Mouse (Mus musculus): ENCODE measurements at regions not wholly inside any gene's neighbourhood (a gene's known extent, or its start where the extent isn't known, plus 50 kb on each side); places are given as distances from the start of the nearest gene placed in this dataset.

- H3K27me3 ChIP-seq (replicated peaks), result no peaks in the 10 kb centered on the region
- no peak for TF ChIP-seq JUN (IDR thresholded peaks at IDR 0.05; ENCODE audit: insufficient read depth, low read depth, low read length)
- TF ChIP-seq ZKSCAN1 (IDR thresholded peaks at IDR 0.05; ENCODE audit: borderline replicate concordance, low read depth, low read length), result no peak
- dilution Hi-C loops (cut with MboI; ENCODE audit: extremely low pct_ligation_motif_present, extremely low pct_unique_long_range_greater_than_20kb, low sequenced_read_pairs), result no loop called here
- no peaks in the 10 kb centered on the region for H3K9me3 ChIP-seq (replicated peaks; ENCODE audit: low read length)
- H3K36me3 ChIP-seq (replicated peaks in 1 of 2; ENCODE audit: control insufficient read depth in 1 of 2, insufficient read depth in 1 of 2, low read length in 1 of 2), result no peaks in the 10 kb centered on the region
- DNase-seq (ENCODE audit: extremely low read depth), result no peak
- H3K4me2 ChIP-seq (ENCODE audit: insufficient read depth, low read depth, poor library complexity, severe bottlenecking), result no peak overlapping the region
- H3K9ac ChIP-seq (ENCODE audit: insufficient read depth, low read depth), result no peak overlapping the region
- H3K4me3 ChIP-seq (replicated peaks in 1 of 3; ENCODE audit: low read depth in 2 of 3, low read length in 2 of 3, poor library complexity in 1 of 3), result no peak overlapping the region
- H3K79me2 ChIP-seq (replicated peaks; ENCODE audit: control insufficient read depth, extremely low read depth, insufficient read depth, poor library complexity, severe bottlenecking), result no peaks in the 10 kb centered on the region
- H3K27ac ChIP-seq (ENCODE audit: insufficient read depth, low read depth), result no peak overlapping the region
- H3K4me1 ChIP-seq (ENCODE audit: control insufficient read depth in 1 of 2, insufficient read depth in 2 of 2), result peaks cover 0 to 4% of the 10 kb centered on the region in 2 experiments; a peak in 2 of 4 replicates
- in situ Hi-C loops (cut with MboI; ENCODE audit: low pct_ligation_motif_present, low pct_unique_long_range_greater_than_20kb, low sequenced_read_pairs), result loop anchor here (25.0 kb wide), 2 partner anchors 301 to 474 kb away; no protein-coding TSS in a partner anchor
Measured at GRCm38 (mm10) chr15:52161089-52161442, 1723.6 kb upstream of the Gm7489 start.

GRCm38 (mm10) chr15:52161568-52162316 lies 1723.0 kb upstream of the Gm7489 start:
- no peaks in the 10 kb centered on the region for H3K79me2 ChIP-seq (replicated peaks; ENCODE audit: control insufficient read depth, extremely low read depth, insufficient read depth, poor library complexity, severe bottlenecking)
- no peak for TF ChIP-seq ZKSCAN1 (IDR thresholded peaks at IDR 0.05; ENCODE audit: borderline replicate concordance, low read depth, low read length)
- peaks cover 0 to 5% of the 10 kb centered on the region in 2 experiments; a peak in 2 of 4 replicates for H3K4me1 ChIP-seq (ENCODE audit: control insufficient read depth in 1 of 2, insufficient read depth in 2 of 2)
- H3K9me3 ChIP-seq (replicated peaks; ENCODE audit: low read length), result no peaks in the 10 kb centered on the region
- H3K36me3 ChIP-seq (replicated peaks in 1 of 2; ENCODE audit: control insufficient read depth in 1 of 2, insufficient read depth in 1 of 2, low read length in 1 of 2), result no peaks in the 10 kb centered on the region
- no peak for DNase-seq (ENCODE audit: extremely low read depth)
- H3K27ac ChIP-seq (ENCODE audit: insufficient read depth, low read depth), result no peak overlapping the region
- no peaks in the 10 kb centered on the region for H3K27me3 ChIP-seq (replicated peaks)
- H3K4me2 ChIP-seq (ENCODE audit: insufficient read depth, low read depth, poor library complexity, severe bottlenecking), result no peak overlapping the region
- no peak overlapping the region for H3K4me3 ChIP-seq (replicated peaks in 1 of 3; ENCODE audit: low read depth in 2 of 3, low read length in 2 of 3, poor library complexity in 1 of 3)
- in situ Hi-C loops (cut with MboI; ENCODE audit: low pct_ligation_motif_present, low pct_unique_long_range_greater_than_20kb, low sequenced_read_pairs) (loop anchor here (25.0 kb wide), 2 partner anchors 301 to 474 kb away; no protein-coding TSS in a partner anchor), dilution Hi-C loops (cut with MboI; ENCODE audit: extremely low pct_ligation_motif_present, extremely low pct_unique_long_range_greater_than_20kb, low sequenced_read_pairs) (no loop called here)
- no peak overlapping the region for H3K9ac ChIP-seq (ENCODE audit: insufficient read depth, low read depth)

GRCm38 (mm10) chr15:52166144-52166543 lies 1718.6 kb upstream of the Gm7489 start:
- no peak for DNase-seq (ENCODE audit: extremely low read depth)
- dilution Hi-C loops (cut with MboI; ENCODE audit: extremely low pct_ligation_motif_present, extremely low pct_unique_long_range_greater_than_20kb, low sequenced_read_pairs), result no loop called here
- H3K27me3 ChIP-seq (replicated peaks), result no peaks in the 10 kb centered on the region
- H3K4me3 ChIP-seq (replicated peaks in 1 of 3; ENCODE audit: low read depth in 2 of 3, low read length in 2 of 3, poor library complexity in 1 of 3), result no peak overlapping the region
- no peaks in the 10 kb centered on the region for H3K9me3 ChIP-seq (replicated peaks; ENCODE audit: low read length)
- no peak overlapping the region for H3K4me2 ChIP-seq (ENCODE audit: insufficient read depth, low read depth, poor library complexity, severe bottlenecking)
- in situ Hi-C loops (cut with MboI; ENCODE audit: low pct_ligation_motif_present, low pct_unique_long_range_greater_than_20kb, low sequenced_read_pairs), result loop anchor here (25.0 kb wide), 2 partner anchors 296 to 479 kb away; no protein-coding TSS in a partner anchor
- no peak overlapping the region for H3K9ac ChIP-seq (ENCODE audit: insufficient read depth, low read depth)
- no peak overlapping the region for H3K27ac ChIP-seq (ENCODE audit: insufficient read depth, low read depth)
- H3K79me2 ChIP-seq (replicated peaks; ENCODE audit: control insufficient read depth, extremely low read depth, insufficient read depth, poor library complexity, severe bottlenecking), result no peaks in the 10 kb centered on the region
- TF ChIP-seq HCFC1 (IDR thresholded peaks at IDR 0.05; ENCODE audit: low read depth, low read length), result no peak
- TF ChIP-seq ZMIZ1 (IDR thresholded peaks at IDR 0.05; ENCODE audit: low read depth, low read length), result no peak
- no peak for TF ChIP-seq ZNF384 (IDR thresholded peaks at IDR 0.05; ENCODE audit: low read depth, low read length)
- no peaks in the 10 kb centered on the region for H3K36me3 ChIP-seq (replicated peaks in 1 of 2; ENCODE audit: control insufficient read depth in 1 of 2, insufficient read depth in 1 of 2, low read length in 1 of 2)
- peaks cover 0 to 14% of the 10 kb centered on the region in 2 experiments; a peak in 2 of 4 replicates for H3K4me1 ChIP-seq (ENCODE audit: control insufficient read depth in 1 of 2, insufficient read depth in 2 of 2)
